Mouse (Mus musculus): ENCODE results near the gene Ercc1.

DNA sequence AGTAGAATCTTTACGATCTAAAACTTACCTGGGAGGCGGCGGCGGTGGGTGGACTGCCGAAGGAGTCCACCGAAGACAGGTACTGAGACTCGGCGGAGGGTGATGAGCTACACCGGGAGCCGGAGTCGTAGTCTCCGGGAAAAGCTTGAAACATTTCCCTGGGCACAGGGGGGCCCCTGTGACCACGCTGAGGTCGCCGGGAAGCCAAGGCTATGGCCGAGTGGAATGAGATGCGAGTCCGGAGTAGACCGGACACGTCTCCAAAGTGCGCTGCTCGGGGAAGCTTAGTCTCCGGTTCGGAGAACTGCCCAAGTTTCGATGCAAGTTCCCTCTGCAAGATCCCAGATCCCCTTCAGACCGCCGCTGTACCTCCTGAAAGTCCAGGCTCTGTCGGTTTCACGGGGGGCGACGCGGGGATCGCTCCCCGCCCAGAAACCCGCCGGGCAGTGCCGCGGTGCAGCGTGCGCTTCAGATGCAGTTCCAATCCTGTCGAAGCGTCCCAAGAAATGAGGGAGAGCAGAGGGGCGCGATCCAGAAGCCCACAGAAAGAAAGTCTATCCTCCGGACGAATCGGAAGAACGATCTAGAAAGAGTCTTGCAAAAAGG is 35.2 kb upstream of the Ercc1 start:
- TF ChIP-seq CTCF (IDR thresholded peaks at IDR 0.05; ENCODE audit: insufficient read depth, low read depth, low read length) (no peak), POLR2A (IDR thresholded peaks at IDR 0.05; ENCODE audit: insufficient read depth, low read depth, low read length) (no peak)

Data from olfactory bulb, adult 2 months (tissue).